Comparison of ENCODE assay signal across 9 mouse cellular contexts in genomic region chr7:141123517-141123856, GRCm38 (mm10). TPM values are rescaled to one million over a fixed set of nuclear protein-coding genes. Genes with fewer than 3 reads are reported as not detected.
DNase-seq lines count a peak whose midpoint lies in the region; ATAC-seq and TF ChIP-seq lines count a peak whose summit lies in the region.
"Had no signal": no experiment of that assay in that cellular context is flagged by ENCODE, and none has a peak within 500 bp of the region (broad histone marks: within the 10 kb centered on the region; RNA-seq: fewer than 3 reads in every experiment).

No protein-coding gene starts in this region.

- no peak for DNase-seq in gastrocnemius, adult 2 months
- no peak for DNase-seq in gastrocnemius, postnatal 4 days (ENCODE audit: low spot score in 2 of 2)
- DNase-seq in testis, postnatal 14 days (ENCODE audit: low spot score): no peak
- no peak for DNase-seq in liver, embryonic 11.5 days (ENCODE audit: low spot score)
- no peak for DNase-seq in stomach, postnatal 0 days (ENCODE audit: low spot score)
- DNase-seq in cerebellum, adult 11-12 months: no peak
- no peak for DNase-seq in thymus, postnatal 25 days

- H3K9me3 ChIP-seq in liver, embryonic 11.5 days (ENCODE audit: control insufficient read depth, low read length): no peaks in the 10 kb centered on the region
- H3K9me3 ChIP-seq in stomach, postnatal 0 days (ENCODE audit: control insufficient read depth, low read length): no peaks in the 10 kb centered on the region

- peak overlapping the region; percentile 68 for H3K4me2 ChIP-seq in liver, embryonic 11.5 days
- H3K4me2 ChIP-seq in stomach, postnatal 0 days (replicated peaks; ENCODE audit: low read depth): peak overlapping the region; percentile 72

- ATAC-seq in liver, embryonic 11.5 days (replicated peaks; ENCODE audit: low FRiP score): peak; percentile 2; the same call in 1 of the 2 replicates
- no peak for ATAC-seq in stomach, postnatal 0 days (ENCODE audit: low FRiP score, low TSS enrichment)

- TF ChIP-seq POLR2A in testis, adult 2 months (IDR thresholded peaks at IDR 0.05; ENCODE audit: control insufficient read depth, low read depth, low read length): no peak; the same call in 1 of the 2 replicates

- H3K4me3 ChIP-seq in gastrocnemius, adult 2 months: peak overlapping the region; percentile 73
- peak overlapping the region; percentile 86 for H3K4me3 ChIP-seq in testis, adult 2 months (ENCODE audit: control insufficient read depth, low read depth, low read length)
- peak overlapping the region; percentile 59 for H3K4me3 ChIP-seq in liver, embryonic 11.5 days (ENCODE audit: low read depth, low read length)
- peak overlapping the region; percentile 54 for H3K4me3 ChIP-seq in stomach, postnatal 0 days (ENCODE audit: low read depth, low read length)

- no peak for TF ChIP-seq EP300 in stomach, postnatal 0 days (optimal IDR thresholded peaks at IDR 0.05)

- H3K36me3 ChIP-seq in testis, adult 2 months (ENCODE audit: control insufficient read depth, insufficient read depth, low read length): no peaks in the 10 kb centered on the region
- no peaks in the 10 kb centered on the region for H3K36me3 ChIP-seq in liver, embryonic 11.5 days (ENCODE audit: control insufficient read depth, insufficient read depth, low read length)
- no peaks in the 10 kb centered on the region for H3K36me3 ChIP-seq in stomach, postnatal 0 days (ENCODE audit: control insufficient read depth, insufficient read depth, low read length)

- peak overlapping the region; percentile 65 for H3K9ac ChIP-seq in liver, embryonic 11.5 days (ENCODE audit: low read depth, low read length)
- H3K9ac ChIP-seq in stomach, postnatal 0 days (ENCODE audit: low read length): peak overlapping the region; percentile 56

- H3K27me3 ChIP-seq in testis, adult 2 months (ENCODE audit: control insufficient read depth, insufficient read depth, low read length): no peaks in the 10 kb centered on the region
- no peaks in the 10 kb centered on the region for H3K27me3 ChIP-seq in liver, embryonic 11.5 days (replicated peaks; ENCODE audit: control insufficient read depth, insufficient read depth, low read length)
- no peaks in the 10 kb centered on the region for H3K27me3 ChIP-seq in stomach, postnatal 0 days (ENCODE audit: control insufficient read depth, insufficient read depth, low read length)

- WGBS in liver, embryonic 11.5 days: 6% methylated on average over 15 of the region's 15 CpGs
- 2% methylated on average over 15 of the region's 15 CpGs for WGBS in stomach, postnatal 0 days

- no peak for TF ChIP-seq CTCF in gastrocnemius, adult 2 months (IDR thresholded peaks at IDR 0.05)
- TF ChIP-seq CTCF in testis, adult 2 months (IDR thresholded peaks at IDR 0.05; ENCODE audit: control insufficient read depth, insufficient read depth, insufficient replicate concordance, low read depth, low read length): no peak
- no peak for TF ChIP-seq CTCF in stomach, postnatal 0 days (IDR thresholded peaks at IDR 0.05; ENCODE audit: low read depth)

- intact Hi-C loops in gastrocnemius, adult 2 months (cut with DNase I): loop anchor here (2.0 kb wide), 1 partner anchor 49 kb away; the partner anchor contains the start of gene Rnh1

- peaks cover 11% of the 10 kb centered on the region for H3K4me1 ChIP-seq in testis, adult 2 months (ENCODE audit: control insufficient read depth, insufficient read depth, low read length)
- H3K4me1 ChIP-seq in liver, embryonic 11.5 days (replicated peaks; ENCODE audit: control insufficient read depth, insufficient read depth, low read length): peaks cover 32% of the 10 kb centered on the region
- peaks cover 3% of the 10 kb centered on the region for H3K4me1 ChIP-seq in stomach, postnatal 0 days (replicated peaks; ENCODE audit: control insufficient read depth, insufficient read depth)

- peak overlapping the region; percentile 89 for H3K27ac ChIP-seq in gastrocnemius, adult 2 months
- peak overlapping the region; percentile 30 for H3K27ac ChIP-seq in testis, adult 2 months (ENCODE audit: control insufficient read depth, insufficient read depth, low read depth, low read length)
- H3K27ac ChIP-seq in liver, embryonic 11.5 days (ENCODE audit: low read depth, low read length): peak overlapping the region; percentile 70
- H3K27ac ChIP-seq in stomach, postnatal 0 days (replicated peaks): peak overlapping the region; percentile 77

RNA-seq across cellular contexts. Expression of gene Ptdss2, which starts 1.3 kb away (rescaled TPM):
- total RNA-seq in gastrocnemius, adult 2 months (2021): 10 to 100 TPM; 19.5 to 20.5 TPM
- 10 to 100 TPM; 22.6 to 29.0 TPM for total RNA-seq in gastrocnemius, postnatal 4 days (2021)
- polyA plus RNA-seq in testis, adult 2 months (2012; rRNA removed): 329 and 346 TPM in 2 replicates
- polyA plus RNA-seq in liver, embryonic 11.5 days (2014; fragmentation: Nextera tagmentation; extraction: Ambion mirVana): 134 and 147 TPM in 2 replicates
- 21.6 and 22.9 TPM in 2 replicates for polyA plus RNA-seq in stomach, postnatal 0 days (2015; fragmentation: Nextera tagmentation; extraction: Ambion mirVana)

RNA-seq across cellular contexts. Expression of gene Ano9, which starts 5.9 kb away (rescaled TPM):
- total RNA-seq in gastrocnemius, adult 2 months (2021): not detected
- not detected for total RNA-seq in gastrocnemius, postnatal 4 days (2021)
- polyA plus RNA-seq in testis, adult 2 months (2012; rRNA removed): 0.30 and 0.32 TPM in 2 replicates
- polyA plus RNA-seq in liver, embryonic 11.5 days (2014; fragmentation: Nextera tagmentation; extraction: Ambion mirVana): 0.09 and 0.41 TPM in 2 replicates
- 17.9 and 20.4 TPM in 2 replicates for polyA plus RNA-seq in stomach, postnatal 0 days (2015; fragmentation: Nextera tagmentation; extraction: Ambion mirVana)
- total RNA-seq: left cerebral cortex, postnatal 4 days had no signal

RNA-seq across cellular contexts. Expression of gene Sigirr, which starts 23.1 kb away (rescaled TPM):
- total RNA-seq in gastrocnemius, adult 2 months (2021): 1 to 10 TPM; 1.7 TPM
- 1 to 10 TPM; 2.9 to 3.7 TPM for total RNA-seq in gastrocnemius, postnatal 4 days (2021)
- 3.9 and 5.4 TPM in 2 replicates for polyA plus RNA-seq in testis, adult 2 months (2012; rRNA removed)
- polyA plus RNA-seq in liver, embryonic 11.5 days (2014; fragmentation: Nextera tagmentation; extraction: Ambion mirVana): 21.4 and 23.5 TPM in 2 replicates
- 12.6 and 14.0 TPM in 2 replicates for polyA plus RNA-seq in stomach, postnatal 0 days (2015; fragmentation: Nextera tagmentation; extraction: Ambion mirVana)

RNA-seq across cellular contexts. Expression of gene Pkp3, which starts 45.5 kb away (rescaled TPM):
- not detected for total RNA-seq in gastrocnemius, adult 2 months (2021)
- under 1 TPM; 0.25 to 0.54 TPM for total RNA-seq in gastrocnemius, postnatal 4 days (2021)
- 0.83 and 0.84 TPM in 2 replicates for polyA plus RNA-seq in testis, adult 2 months (2012; rRNA removed)
- 1.9 and 2.7 TPM in 2 replicates for polyA plus RNA-seq in liver, embryonic 11.5 days (2014; fragmentation: Nextera tagmentation; extraction: Ambion mirVana)
- polyA plus RNA-seq in stomach, postnatal 0 days (2015; fragmentation: Nextera tagmentation; extraction: Ambion mirVana): 97.9 and 105 TPM in 2 replicates
- total RNA-seq: left cerebral cortex, postnatal 4 days had no signal

RNA-seq across cellular contexts. Expression of gene Rnh1, which starts 49.2 kb away (rescaled TPM):
- total RNA-seq in gastrocnemius, adult 2 months (2021): 10 to 100 TPM; 46.5 to 50.9 TPM
- total RNA-seq in gastrocnemius, postnatal 4 days (2021): 10 to 100 TPM; 64.5 to 79.3 TPM
- polyA plus RNA-seq in testis, adult 2 months (2012; rRNA removed): 16.6 and 16.7 TPM in 2 replicates
- 91.2 and 93.7 TPM in 2 replicates for polyA plus RNA-seq in liver, embryonic 11.5 days (2014; fragmentation: Nextera tagmentation; extraction: Ambion mirVana)
- 216 and 220 TPM in 2 replicates for polyA plus RNA-seq in stomach, postnatal 0 days (2015; fragmentation: Nextera tagmentation; extraction: Ambion mirVana)

Comparison
In these comparisons a context has a peak if more than half of its experiments do, and no peak if none do; other contexts are left out.
1. H3K27ac ChIP-seq: peak in every context shown above with its lines; median percentile 89 in gastrocnemius, adult 2 months; 77 in stomach, postnatal 0 days; 70 in liver, embryonic 11.5 days; 30 in testis, adult 2 months.
2. RNA of gene Ano9, which starts 5.9 kb away (polyA plus RNA-seq): 17.9 to 20.4 TPM in stomach, postnatal 0 days; 0.09 to 0.41 TPM in liver, embryonic 11.5 days and 0.30 to 0.32 TPM in testis, adult 2 months; every median in the first group is over 10 times any median in the second.
3. Peak in every context shown above with its lines, with median percentiles within 50 percentile points of each other: H3K4me3 ChIP-seq.